Mouse (Mus musculus) megakaryocyte progenitor cell, adult 5-6 weeks (primary cell): ENCODE results near the gene Elf1. TPM values are rescaled to one million over a fixed set of nuclear protein-coding genes. Genes with fewer than 3 reads are reported as not detected.
"Not testable (repeated sequence)": the region's sequence is repeated elsewhere in the genome, so short reads cannot be mapped to it uniquely, and the experiment has no call there.

ENCODE experiments used
- ATAC-seq: replicated peaks from 2 replicates; pipeline ENCODE4 v1.8.0; 2016; ENCODE audit warnings: mild to moderate bottlenecking, moderate TSS enrichment, inconsistent platforms; ENCODE audit not compliant: poor library complexity
- total RNA-seq, 2 experiments: library from RNA; stranded (forward) in 1 of 2; stranded (reverse) in 1 of 2; fragments of 157-497, 149-512 nt in 1 of 2; fragments of 200-1000 nt in 1 of 2; gene quantifications; 2 replicates each; pipeline versions ENCODE4 v1.2.3 to v1.2.4; 2015 to 2017

Elf1 gene
- total RNA-seq, 2 experiments from 2014 or later: 98.3 to 178 TPM

DNA sequence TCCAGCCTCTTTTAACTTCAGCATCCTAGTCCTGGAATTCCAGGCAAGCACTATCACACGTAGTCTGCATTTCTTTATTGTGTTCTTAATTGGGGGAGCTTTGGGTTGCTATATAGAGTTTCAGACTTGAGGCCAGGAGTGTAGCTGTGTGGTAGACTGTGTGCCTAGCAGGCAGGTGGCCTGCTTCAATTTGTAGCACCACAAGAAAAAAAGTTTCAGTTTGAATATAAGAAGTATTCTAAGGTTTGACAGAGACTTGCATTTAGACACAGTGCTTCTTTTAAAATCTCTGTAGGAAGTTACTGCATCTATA is 38.6 kb downstream of the Elf1 start:
- ATAC-seq: no peak

DNA sequence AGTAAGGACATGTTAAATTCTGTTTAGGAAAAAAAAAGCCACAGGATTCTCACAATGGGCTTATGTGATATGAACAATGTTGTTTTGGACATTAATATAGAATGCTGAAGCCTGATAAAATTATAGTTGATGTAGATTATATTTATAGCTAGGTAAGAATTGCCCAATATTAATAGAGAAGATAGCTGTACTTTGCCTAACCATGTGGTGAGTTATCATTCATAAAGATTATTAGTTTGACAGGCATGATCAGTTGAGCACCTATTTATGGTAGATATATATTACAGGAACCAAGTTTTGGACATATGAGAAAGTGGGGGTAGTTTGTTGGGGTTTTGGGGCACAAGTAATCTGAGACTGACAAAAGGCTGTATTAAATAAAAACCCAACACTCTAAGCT is 39.6 kb downstream of the Elf1 start:
- no peak for ATAC-seq

DNA sequence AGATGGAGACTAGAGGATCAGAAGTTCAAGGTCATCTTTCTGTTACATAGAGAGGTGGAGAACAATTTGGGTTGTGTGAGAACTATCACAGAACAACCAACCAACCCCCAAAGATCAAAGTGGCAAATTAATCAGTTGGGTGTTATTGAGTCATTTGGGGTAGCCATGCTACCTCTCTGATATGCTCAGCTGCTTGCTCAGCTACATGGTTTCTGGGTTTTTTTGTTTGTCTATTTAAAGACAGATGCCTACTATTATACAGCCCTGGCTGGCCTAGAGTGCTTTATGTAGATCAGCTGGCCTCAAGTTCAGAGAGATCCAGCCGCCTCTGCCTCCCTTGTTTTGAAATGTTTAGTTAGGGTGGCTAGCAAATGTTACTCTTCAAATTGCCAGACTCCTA is 40.1 kb downstream of the Elf1 start:
- no peak for ATAC-seq

DNA sequence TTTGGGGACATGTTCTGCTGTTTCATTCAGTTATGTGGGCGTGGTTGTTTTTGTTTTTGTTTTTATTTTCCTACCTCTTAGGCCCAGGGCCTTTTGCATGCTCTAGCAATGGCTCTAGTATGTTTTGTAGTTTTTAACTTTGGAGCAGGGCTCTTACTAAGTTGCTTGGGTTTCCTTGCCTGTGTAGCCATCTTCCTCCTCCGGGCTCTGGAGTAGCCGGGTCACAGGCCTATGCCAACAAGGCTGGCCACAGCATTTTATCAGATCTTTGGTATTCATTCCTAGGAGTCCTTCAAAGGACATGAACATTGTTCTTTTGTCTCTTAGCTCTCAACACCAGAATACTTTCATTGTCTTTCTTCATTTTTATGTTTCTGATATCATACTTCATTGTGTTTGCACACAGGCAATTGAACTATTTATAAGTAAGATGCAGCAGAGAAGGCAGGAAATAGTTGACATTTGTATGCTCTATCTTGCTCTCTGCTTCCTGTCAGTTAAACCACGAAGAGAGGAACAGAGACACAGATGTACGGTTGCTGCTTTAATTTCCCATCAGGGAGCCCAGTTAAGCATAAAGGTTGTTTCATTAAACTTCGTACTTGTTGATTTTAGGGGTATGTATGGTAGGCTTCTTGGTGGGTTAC is 40.6 kb downstream of the Elf1 start:
- ATAC-seq: peak; percentile 55

DNA sequence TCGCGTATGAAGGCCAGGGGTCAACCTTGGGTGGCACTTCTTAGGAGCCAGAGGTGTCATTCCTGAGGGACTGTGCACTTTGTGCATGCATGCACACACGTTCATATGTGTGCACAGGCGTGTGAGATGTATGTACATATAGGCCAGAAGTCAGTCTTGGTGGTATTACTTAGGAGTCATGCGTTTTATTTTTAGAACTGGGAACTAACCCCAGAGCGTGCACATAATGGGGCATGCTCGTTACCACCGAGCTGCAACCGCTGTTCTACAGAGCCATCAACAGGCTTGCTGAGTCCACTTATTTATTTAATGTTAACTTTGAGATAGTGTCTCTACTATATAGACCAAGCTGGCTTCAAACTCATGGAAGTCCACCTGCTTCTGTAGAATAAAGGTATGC is 41.4 kb downstream of the Elf1 start:
- ATAC-seq: peak; percentile 42

DNA sequence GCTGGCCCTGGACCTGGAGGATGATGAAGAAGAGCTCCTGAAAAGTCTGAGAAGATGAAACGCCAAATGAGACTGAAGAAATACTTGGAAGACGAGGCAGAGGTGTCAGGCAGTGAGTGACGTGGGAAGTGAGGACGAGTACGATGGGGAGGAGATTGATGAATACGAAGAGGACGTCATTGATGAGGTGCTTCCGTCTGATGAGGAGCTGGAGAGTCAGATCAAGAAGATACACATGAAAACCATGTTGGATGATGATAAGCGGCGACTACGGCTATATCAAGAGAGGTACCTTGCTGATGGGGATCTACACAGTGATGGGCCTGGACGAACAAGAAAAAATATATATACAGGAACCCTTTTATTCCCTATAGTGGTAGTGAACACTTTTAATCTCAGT is 45.1 kb downstream of the Elf1 start:
- ATAC-seq: not testable (repeated sequence)

DNA sequence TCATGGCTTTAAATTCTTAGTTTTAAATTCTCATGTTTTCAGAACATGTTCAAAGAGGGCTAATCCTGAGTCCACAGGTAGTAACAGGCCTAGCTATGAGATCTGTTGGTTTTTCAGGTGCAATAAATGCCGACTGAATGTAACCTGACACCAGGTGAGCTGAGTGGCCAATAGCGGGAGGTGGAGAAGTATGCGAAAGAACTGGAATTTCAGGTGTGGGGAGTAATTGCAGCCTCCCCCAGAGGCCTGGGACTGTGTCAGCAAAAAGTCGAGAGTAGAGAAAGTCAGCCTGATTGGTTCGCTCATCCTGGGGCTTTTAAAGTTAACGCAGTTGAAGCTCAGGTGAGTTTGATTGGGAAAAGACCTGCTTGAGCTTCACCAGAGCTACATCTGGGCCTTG is 46.7 kb downstream of the Elf1 start:
- ATAC-seq: no peak

DNA sequence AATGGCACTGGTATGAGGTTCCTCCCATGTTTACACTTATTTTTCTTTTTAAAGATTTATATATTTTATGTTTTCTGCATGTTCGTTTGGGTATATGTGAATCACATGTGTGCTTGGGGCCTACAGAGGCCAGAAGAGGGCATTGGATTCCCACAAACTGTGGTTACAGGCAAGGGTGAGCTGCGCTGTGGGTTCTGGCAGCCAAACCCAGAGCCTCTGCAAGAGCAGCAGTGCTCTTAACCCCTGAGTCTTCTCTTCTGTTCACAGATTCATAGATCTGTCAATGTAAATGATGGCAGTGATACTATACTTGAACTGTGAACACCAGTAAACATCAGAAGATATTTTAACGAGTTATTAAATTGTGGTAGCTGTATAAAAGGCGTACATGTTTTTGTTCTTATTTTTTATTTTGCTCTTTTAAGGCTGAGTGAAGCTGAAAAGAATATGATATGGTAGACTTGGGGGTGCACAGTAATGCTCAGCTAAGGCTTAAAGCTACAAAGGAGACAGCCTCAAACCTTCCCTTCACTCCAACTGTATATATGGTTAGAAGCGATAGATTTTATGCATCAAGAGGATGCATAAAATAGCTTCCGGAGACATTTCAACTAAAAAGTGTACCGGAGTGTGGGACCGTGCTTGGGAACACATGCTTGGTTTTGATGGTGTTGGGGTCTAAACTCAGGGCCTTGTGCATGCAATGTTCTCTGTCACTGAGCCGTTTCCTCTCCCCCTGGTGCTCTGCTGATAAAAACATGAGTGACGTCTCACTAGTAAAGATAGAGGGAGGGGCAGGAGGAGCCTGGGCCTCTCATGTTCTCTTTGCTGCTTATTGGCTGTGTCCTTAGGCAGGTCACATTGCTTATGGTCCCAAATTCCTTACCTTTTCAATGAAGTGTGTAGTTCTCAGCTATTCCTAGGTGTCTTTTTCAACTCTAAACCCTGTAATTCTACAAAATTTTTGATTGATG is 48.9 kb downstream of the Elf1 start:
- ATAC-seq: peak; percentile 84

DNA sequence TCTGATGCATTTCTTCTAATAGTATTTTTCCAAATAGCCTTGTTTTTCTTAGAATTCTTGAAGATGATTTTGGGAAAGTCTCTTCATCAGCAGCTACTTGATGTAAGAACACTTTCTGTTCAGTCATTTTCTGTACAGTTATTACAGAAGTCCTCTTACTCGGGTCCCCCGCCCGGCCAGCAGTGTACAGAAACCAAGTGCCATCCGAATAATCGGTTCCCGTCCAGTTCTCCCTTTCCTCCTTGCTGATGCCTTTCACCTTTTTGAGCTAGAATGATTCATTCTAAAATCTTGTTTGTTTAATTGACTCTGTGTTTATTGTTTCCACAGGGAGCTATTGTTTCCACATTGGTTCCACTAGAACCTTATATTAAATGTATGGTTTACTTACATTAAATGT is 49.8 kb downstream of the Elf1 start:
- no peak for ATAC-seq

DNA sequence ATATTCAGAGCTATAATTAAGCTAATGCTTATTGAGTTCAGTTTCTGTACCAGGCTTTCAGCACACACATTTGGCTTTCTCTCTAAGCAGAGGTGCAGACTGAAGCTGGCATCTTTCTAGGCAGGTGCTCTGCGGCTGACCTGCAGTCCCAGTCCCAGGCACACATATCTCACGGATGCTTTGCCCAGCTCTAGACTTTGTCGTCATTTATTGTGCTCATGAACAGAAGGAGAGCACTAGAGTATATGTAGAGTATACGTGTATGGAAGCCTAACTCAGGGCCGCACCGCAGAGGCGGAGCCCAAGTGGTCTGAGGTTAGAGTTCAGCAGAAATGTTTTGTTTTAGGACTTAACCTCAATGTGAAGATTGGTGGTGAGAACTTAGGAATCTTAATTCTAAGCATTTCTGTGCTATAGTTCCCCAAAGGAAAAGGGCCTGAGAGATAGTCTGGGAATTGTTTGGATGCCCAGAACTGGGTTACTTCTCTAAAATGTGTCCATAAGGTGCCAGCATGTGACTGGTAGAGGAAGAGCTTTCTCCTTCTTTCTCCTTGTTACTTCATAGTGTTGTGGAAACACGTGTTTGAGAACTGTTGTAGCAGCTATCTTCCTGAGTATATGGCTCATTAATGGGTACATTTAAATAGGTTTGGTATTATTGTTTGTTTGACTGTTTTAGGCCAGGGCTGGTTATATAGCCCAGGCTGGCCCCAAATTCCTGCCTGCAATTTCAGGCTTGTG is 51.2 kb downstream of the Elf1 start:
- ATAC-seq: peak; percentile 26

DNA sequence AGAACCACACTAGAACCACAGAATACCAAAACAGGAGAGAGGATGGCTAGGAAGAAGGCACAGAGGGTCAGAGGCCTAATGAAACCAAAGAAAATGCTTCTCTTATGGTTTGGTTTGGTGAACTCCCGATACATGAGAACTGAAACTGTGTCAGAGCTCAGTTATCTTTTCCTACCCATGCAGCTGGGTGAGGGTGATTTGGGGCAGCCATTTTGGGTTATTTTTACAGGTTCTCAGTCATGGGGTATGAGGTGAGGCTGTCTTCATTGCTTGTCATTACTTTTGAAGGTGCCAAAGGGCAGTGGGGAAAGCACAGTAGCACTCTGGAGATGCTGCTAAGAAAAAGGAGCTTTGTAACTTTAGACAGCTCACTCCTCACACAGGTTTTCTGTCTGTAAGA is 52.4 kb downstream of the Elf1 start:
- ATAC-seq: peak; percentile 39

DNA sequence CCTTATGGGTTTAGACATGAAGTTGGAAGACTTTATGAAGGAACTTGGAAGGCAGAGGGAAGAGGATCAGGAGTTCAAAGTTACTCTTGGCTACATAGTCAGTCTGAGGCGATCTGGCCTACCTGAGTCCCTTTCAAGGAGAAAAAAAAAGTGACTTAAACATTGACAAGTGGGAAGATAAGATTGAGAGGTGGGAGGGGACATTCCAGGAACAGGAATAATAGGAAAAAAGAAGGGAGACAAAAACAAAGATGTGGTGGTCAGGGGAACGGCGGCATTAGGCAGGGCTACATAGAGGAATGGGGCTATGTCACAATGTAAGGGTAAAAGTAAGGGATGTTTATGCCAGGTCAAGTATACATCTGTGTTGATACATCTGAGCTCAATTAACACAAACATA is 53.2 kb downstream of the Elf1 start:
- ATAC-seq: no peak

DNA sequence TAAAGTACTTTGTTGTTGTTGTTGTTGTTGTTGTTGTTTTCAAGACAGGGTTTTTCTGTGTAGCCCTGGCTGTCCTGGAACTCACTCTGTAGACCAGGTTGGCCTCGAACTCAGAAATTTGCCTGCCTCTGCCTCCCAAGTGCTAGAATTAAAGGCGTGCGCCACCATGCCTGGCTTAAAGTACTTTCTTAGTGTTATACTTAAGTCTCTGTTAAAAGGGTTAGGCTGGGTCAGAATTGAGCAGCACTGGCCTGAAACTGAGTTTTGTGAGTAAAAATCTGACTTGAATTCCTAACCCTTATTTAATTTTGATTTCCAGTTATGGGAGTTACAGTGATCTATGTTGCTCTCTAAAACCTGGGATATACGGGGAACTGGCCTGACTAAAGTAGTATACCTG is 53.7 kb downstream of the Elf1 start:
- not testable (repeated sequence) for ATAC-seq

DNA sequence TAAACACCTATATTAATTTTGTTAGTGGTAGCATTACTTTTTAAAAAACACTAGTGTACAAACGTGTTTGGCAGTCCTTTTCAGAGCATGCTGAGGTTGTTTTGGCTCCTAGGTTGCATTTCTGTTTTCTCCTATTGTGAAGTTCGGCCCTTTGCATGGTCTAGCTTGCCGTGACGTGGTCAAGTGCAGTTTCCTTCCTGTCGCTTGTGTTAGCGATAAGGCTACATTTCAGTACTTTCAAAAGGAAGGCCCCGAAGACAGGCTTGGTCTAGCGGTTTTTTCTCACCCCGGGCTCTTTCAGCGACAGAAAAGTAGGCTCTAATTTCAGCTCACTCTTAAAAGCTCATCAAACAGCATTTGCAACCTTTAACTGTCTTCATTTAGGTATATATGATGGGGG is 54.3 kb downstream of the Elf1 start:
- ATAC-seq: peak; percentile 54

DNA sequence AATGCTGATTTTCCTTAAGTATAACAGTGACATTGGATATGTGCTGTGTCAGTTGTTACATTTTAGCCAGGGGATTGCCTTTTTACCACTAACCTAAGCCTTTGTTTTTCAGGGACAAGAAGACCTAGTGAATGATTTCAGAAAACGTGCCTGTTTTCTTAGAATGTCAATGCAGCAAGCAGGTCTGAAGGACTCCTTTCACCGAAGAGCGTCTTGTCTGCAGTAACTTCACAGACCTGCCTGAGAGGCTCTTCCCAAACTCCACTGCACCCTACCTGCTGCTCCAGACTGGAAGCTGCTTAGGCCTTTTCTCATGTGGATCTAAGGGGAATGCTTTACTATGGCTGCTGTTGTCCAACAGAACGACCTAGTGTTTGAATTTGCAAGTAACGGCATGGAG is 55.0 kb downstream of the Elf1 start:
- ATAC-seq: no peak

DNA sequence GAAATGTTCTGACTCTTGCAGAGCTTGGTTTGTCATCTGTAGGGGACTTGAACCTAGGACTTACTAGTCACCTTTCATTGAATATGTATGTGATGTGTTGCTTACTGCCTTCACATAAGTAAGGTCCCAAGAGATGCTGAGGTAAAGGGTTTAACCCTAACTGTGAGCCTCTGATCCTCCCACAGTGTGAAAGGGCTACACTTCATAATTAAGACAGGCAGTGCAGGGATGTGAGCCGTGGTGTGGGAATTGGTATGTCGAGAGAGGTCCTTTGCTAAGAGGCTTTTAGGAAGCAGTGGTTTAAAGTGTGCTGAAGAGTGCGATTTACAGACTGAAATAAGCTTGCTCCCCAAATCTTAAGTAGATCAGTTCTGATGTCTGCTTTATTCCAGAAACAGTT is 55.8 kb downstream of the Elf1 start:
- ATAC-seq: no peak

DNA sequence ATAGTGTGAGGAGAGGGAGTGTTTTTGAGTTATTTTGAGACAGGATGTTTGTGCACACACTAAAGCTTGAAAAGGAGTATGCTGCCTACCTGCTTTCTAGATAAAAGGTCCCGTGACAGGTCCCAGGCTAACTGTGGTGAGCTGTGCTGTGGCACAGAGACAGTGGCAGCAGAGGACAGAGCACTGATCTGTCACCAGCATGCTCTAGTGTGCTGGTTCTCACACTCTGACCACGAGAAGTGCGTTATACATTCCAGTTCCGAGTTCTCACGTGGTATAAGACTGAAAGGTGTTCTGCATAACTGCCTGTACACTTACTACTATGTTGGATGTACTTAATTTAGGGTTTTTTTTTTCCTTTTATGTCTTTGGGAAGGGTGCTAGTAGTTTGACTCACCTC is 56.5 kb downstream of the Elf1 start:
- ATAC-seq: peak; percentile 62

DNA sequence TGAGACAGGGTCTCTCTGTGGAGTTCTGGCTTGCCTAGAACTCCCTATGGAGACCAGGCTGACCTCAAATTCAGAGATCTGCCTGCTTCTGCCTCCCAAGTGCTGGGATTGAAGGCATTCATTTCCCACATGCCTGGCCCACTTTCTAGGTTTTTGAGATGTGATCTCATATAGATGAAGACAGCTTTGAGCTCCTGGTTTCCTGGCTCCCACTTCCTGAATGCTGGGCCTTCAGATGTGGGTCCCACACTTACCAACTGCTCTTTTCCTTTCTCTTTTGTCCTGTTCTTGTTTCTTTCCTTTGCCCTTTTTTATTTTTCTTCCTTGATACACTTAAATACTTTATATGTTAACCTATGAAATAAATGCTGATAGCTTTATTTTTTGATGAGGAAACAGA is 56.9 kb downstream of the Elf1 start:
- no peak for ATAC-seq

DNA sequence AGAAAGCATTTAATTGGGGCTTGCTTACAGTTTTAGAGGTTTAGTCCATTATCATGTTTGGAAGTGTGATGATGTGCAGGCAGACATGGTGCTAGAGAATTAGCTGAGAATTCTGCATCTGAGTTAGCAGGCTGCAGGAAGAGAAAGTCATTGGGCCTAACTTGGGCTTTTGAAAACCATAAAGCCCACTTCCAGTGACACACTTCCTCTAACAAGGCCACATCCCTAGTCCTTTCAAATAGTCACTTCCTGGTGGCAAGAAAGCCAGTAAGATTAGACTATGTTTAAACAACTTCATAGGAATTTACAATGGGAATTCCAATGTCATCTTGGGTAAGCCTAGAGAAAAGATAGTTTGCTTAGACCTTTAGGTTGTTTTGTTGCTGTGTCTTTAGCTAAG is 60.6 kb downstream of the Elf1 start:
- 0 out of 2 replicates have a peak, but pooled peaks have one; percentile 2 for ATAC-seq

DNA sequence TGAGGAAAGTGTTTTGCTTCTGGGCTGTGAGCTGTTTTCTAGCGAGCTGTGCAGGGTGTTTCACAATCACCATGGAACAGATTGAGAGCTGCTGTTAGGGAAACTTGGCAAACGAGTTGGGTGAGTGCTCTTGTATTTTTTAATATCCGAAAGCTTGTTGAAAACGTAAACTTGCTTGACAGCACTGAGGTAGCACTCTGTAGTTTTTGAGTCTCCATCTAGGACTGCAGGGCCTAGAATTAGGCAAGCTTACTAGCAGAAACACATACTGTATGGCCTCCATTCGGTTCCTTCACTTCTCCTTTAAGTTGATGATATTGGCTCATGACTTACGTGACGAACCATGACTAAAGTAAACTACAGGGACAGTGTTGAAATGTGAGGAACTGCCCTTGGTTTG is 68.3 kb downstream of the Elf1 start:
- ATAC-seq: peak; percentile 93

DNA sequence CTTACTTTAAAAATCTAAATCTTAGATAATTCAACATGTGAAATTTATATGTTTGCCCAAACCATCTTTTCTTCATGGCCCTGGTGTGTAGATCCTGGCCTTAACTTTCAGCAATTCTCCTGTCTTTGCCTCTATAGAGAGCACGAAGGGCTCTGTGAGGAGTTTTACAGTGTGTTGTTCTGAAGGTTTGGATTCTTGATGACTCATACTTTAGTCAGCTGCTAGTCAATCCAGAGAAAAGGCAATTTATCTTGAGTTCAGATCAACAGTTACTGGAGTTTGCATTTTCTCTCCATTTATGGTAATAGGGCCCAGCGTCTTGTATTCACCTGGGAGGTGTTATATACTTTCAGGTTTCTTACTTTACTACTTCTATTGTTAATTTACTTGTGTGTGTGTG is 70.9 kb downstream of the Elf1 start:
- no peak for ATAC-seq

DNA sequence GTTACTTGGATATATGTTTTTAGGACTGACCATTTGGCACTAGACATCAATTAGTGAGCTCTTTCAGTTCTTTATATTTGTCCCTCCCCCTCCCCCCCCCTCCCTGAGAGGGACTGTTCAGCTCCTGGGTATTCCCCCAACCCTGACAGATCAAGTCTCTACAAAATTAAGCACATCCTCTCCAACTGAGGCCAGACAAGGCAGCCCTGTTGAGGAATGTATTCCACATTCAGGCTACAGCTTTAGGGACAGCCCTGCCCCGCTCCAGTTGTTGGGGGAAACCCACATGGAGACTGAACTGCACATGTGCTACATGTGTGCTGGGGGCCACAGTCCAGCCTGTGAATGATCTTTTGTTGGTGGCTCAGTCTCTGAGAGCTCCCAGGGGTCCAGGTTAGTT is 71.9 kb downstream of the Elf1 start:
- ATAC-seq: no peak
